Mouse (Mus musculus) 3T3-L1 (cell line): ENCODE results near the gene Fam222b.
A peak's percentile ranks its signal among the peaks of the same experiment; 100 is the strongest.

Experiments used
- DNase-seq: peaks from one replicate; pipeline ENCODE4 v3.0.0-alpha.2; 2015; ENCODE audit warnings: low read depth, low spot score

The Fam222b gene

GRCm38 (mm10) chr11:78087756-78088281 lies 6.6 kb upstream of the Fam222b start:
- no peak for DNase-seq

- no peak for DNase-seq
Observed at GRCm38 (mm10) chr11:78094137-78094503, 340 bp upstream of the Fam222b start.

- DNase-seq: no peak
Observed at GRCm38 (mm10) chr11:78095144-78095516, 670 bp downstream of the Fam222b start.

- no peak for DNase-seq
Observed at GRCm38 (mm10) chr11:78097077-78097476, 2.6 kb downstream of the Fam222b start.

GRCm38 (mm10) chr11:78100746-78101145 lies 6.3 kb downstream of the Fam222b start:
- DNase-seq: no peak

GRCm38 (mm10) chr11:78102142-78102541 lies 7.7 kb downstream of the Fam222b start:
- DNase-seq: peak; percentile 65

- no peak for DNase-seq
Observed at GRCm38 (mm10) chr11:78102958-78103747, 8.7 kb downstream of the Fam222b start.

- no peak for DNase-seq
Observed at GRCm38 (mm10) chr11:78104501-78104900, 10.0 kb downstream of the Fam222b start.

GRCm38 (mm10) chr11:78113616-78114015 lies 19.2 kb downstream of the Fam222b start:
- no peak for DNase-seq

GRCm38 (mm10) chr11:78114676-78115366 lies 20.4 kb downstream of the Fam222b start:
- no peak for DNase-seq

GRCm38 (mm10) chr11:78115367-78116145 lies 21.1 kb downstream of the Fam222b start:
- DNase-seq: peak; percentile 97

- DNase-seq: no peak
Observed at GRCm38 (mm10) chr11:78116146-78116410, 21.6 kb downstream of the Fam222b start.

- DNase-seq: no peak
Observed at GRCm38 (mm10) chr11:78118467-78118866, 24.0 kb downstream of the Fam222b start.

GRCm38 (mm10) chr11:78119898-78120297 lies 25.4 kb downstream of the Fam222b start:
- DNase-seq: no peak

- DNase-seq: peak; percentile 30
Observed at GRCm38 (mm10) chr11:78121176-78121575, 26.7 kb downstream of the Fam222b start.

GRCm38 (mm10) chr11:78122815-78123214 lies 28.4 kb downstream of the Fam222b start:
- DNase-seq: no peak

GRCm38 (mm10) chr11:78123782-78124181 lies 29.3 kb downstream of the Fam222b start:
- DNase-seq: no peak

GRCm38 (mm10) chr11:78125691-78126090 lies 31.2 kb downstream of the Fam222b start:
- DNase-seq: no peak

- no peak for DNase-seq
Observed at GRCm38 (mm10) chr11:78126739-78127138, 32.3 kb downstream of the Fam222b start.

- no peak for DNase-seq
Observed at GRCm38 (mm10) chr11:78129458-78129857, 35.0 kb downstream of the Fam222b start.

GRCm38 (mm10) chr11:78133915-78134314 lies 39.5 kb downstream of the Fam222b start:
- DNase-seq: no peak

- no peak for DNase-seq
Observed at GRCm38 (mm10) chr11:78134344-78134743, 39.9 kb downstream of the Fam222b start.
